Mouse (Mus musculus) midbrain, postnatal 0 days (tissue): Measurements from ENCODE around the gene Med27. TPM values are rescaled to one million over a fixed set of nuclear protein-coding genes. Genes with fewer than 3 reads are reported as not detected.

Experiments used
- ATAC-seq: fragments of 200-750 bp; cut with Nextera tagmentation; 2 replicates; pipeline ENCODE4 v1.8.0; 2017; ENCODE audit warnings: moderate number of reproducible peaks, mild to moderate bottlenecking, moderate TSS enrichment, moderate library complexity; ENCODE audit not compliant: low FRiP score
- DNase-seq: peaks from one replicate; pipeline ENCODE4 v3.0.0-alpha.2; 2015; ENCODE audit warnings: low spot score
- H3K27ac ChIP-seq: fragments of 300-500 bp; sonication (generic); 2 replicates; pipeline ENCODE4 v1.5.1; 2014; ENCODE audit warnings: low read depth, mild to moderate bottlenecking, low read length, mixed read lengths
- H3K27me3 ChIP-seq: fragments of 300-500 bp; sonication (generic); 2 replicates; pipeline ENCODE4 v1.6.1; 2014; ENCODE audit warnings: low read length, control low read depth, mixed read lengths; ENCODE audit not compliant: insufficient read depth
- H3K36me3 ChIP-seq: fragments of 300-500 bp; sonication (generic); 2 replicates; pipeline ENCODE4 v1.6.1; 2014; ENCODE audit warnings: low read length, control low read depth, mixed read lengths; ENCODE audit not compliant: insufficient read depth
- H3K4me1 ChIP-seq: fragments of 300-500 bp; sonication (generic); 2 replicates; pipeline ENCODE4 v1.6.1; 2014; ENCODE audit warnings: mild to moderate bottlenecking, control low read depth, antibody characterized with exemption, low read length, mixed read lengths; ENCODE audit not compliant: insufficient read depth
- H3K4me2 ChIP-seq: fragments of 300-500 bp; sonication (generic); 2 replicates; pipeline ENCODE4 v1.6.1; 2014; ENCODE audit warnings: low read depth, mild to moderate bottlenecking, low read length, mixed read lengths; ENCODE audit not compliant: poor library complexity, severe bottlenecking
- H3K4me3 ChIP-seq: fragments of 300-500 bp; sonication (generic); 2 replicates; pipeline ENCODE4 v1.5.1; 2014; ENCODE audit warnings: low read depth, mild to moderate bottlenecking, low read length, moderate library complexity
- H3K9ac ChIP-seq: fragments of 300-500 bp; sonication (generic); replicated peaks from 2 replicates; pipeline ENCODE4 v1.6.1; 2014; ENCODE audit warnings: mild to moderate bottlenecking, low read length, moderate library complexity, mixed read lengths; ENCODE audit not compliant: poor library complexity, severe bottlenecking
- H3K9me3 ChIP-seq: fragments of 300-500 bp; sonication (generic); 2 replicates; pipeline ENCODE4 v1.6.1; 2016; ENCODE audit warnings: low read length, control low read depth
- CTCF ChIP-seq: IDR thresholded peaks from 2 replicates; pipeline ENCODE4 v1.5.1; 2016; ENCODE audit warnings: antibody characterized with exemption, mild to moderate bottlenecking
- WGBS: fragments of 180-500 bp; shearing (Covaris S2); extraction: QIAGEN DNeasy Blood & Tissue Kit; methylation state at CpG from one replicate; pipeline ENCODE4 v1.1.7; 2014; 5-methylcytosine and 5-hydroxymethylcytosine counted together
- polyA plus RNA-seq: library from polyadenylated mRNA; unstranded; fragments of >200 nt; fragmentation: Nextera tagmentation; extraction: Ambion mirVana; gene quantifications from 2 replicates; pipeline ENCODE4 v1.2.1, GENCODE M21; 2015
- total RNA-seq: library from RNA; depleted of rRNA; stranded (reverse); fragments of >200 nt; gene quantifications from 2 replicates; pipeline ENCODE4 v1.2.3, GENCODE M21; 2014

Gene Med27
- total and polyA plus RNA-seq, 2 experiments from 2014 or later, result 58.0 to 65.0 TPM

DNA sequence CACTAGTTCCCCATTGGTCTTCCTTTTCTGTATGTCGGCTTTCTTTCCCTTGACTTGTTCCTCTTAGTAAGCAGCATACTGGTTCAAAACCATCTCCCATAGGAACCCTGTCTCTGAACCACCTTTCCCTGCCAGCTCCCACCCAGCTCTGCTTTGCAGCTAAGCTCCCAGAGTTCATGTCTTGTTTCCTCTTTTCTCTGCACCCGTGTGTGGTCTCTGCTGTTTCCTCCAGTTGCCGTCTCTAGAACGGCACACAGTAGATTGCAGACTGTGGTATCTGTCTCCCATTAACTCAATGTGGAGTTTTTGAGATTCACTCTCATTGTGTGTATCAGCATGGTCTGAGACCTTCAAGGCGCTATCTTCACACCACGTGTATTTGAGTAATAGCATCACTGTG lies 71.9 kb downstream of the Med27 start:
- ATAC-seq (no peak), DNase-seq (no peak)
- no peak for TF ChIP-seq CTCF
- H3K9me3 ChIP-seq, result no peaks in the 10 kb centered on the region
- no peak overlapping the region for H3K9ac ChIP-seq
- no peaks in the 10 kb centered on the region for H3K27me3 ChIP-seq
- no peak overlapping the region for H3K4me3 ChIP-seq
- H3K4me2 ChIP-seq, result no peak overlapping the region
- WGBS, result 66% methylated on average over 6 of the region's 6 CpGs
- H3K36me3 ChIP-seq, result no peaks in the 10 kb centered on the region
- no peak overlapping the region for H3K27ac ChIP-seq
- no peaks in the 10 kb centered on the region for H3K4me1 ChIP-seq

DNA sequence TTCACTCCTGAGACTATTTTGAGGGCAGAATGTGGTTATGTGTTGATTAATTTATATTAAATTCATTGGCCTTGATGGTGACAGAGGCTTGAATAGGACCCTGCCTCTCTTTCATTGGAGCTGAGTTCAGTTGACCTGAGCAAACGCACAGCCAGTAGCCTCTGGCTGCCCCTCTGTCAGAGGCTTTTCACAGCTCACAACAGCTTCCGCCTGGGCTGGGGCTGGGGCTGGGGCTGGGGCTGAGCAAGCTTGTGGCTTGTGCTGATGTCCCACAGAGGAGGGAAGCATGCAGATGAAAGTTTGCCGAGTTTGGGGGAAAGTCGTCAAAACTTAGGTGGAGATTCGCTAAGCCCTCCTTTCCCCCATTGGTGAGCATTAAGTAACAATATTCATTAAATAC lies 72.8 kb downstream of the Med27 start:
- WGBS, result 33% methylated on average over 5 of the region's 5 CpGs
- no peak for TF ChIP-seq CTCF

DNA sequence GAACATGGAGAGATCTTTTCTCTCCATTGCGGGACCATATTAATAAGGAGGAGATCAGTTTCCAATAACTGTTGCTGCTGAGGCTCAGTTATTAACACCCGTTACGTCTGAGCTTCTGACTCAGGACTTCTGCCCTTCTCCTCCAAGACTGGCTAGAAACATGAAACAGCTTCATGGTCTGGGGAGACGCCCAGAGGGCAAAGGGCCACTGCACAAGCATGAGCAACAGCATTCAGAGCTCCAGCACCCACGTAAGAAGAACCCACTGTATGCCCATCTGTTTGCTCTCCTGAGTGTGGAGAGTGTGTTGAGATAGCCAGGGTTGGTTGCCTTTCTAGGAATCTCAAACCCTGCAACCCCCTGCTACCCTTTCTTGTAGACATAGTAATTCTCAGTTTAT lies 73.3 kb downstream of the Med27 start:
- no peak for TF ChIP-seq CTCF
- ATAC-seq (no peak), DNase-seq (no peak)
- no peak overlapping the region for H3K27ac ChIP-seq
- H3K4me1 ChIP-seq, result no peaks in the 10 kb centered on the region
- 78% methylated on average over 5 of the region's 5 CpGs for WGBS
- no peak overlapping the region for H3K4me2 ChIP-seq
- H3K9me3 ChIP-seq, result no peaks in the 10 kb centered on the region
- H3K36me3 ChIP-seq, result no peaks in the 10 kb centered on the region
- no peak overlapping the region for H3K9ac ChIP-seq
- H3K27me3 ChIP-seq, result no peaks in the 10 kb centered on the region
- no peak overlapping the region for H3K4me3 ChIP-seq

More for the DNA sequence above, 72.8 kb downstream of the Med27 start:
- Histone ChIP-seq H3K4me1 (no peaks in the 10 kb centered on the region), H3K4me2 (no peak overlapping the region), H3K9ac (no peak overlapping the region), H3K36me3 (no peaks in the 10 kb centered on the region), H3K4me3 (no peak overlapping the region), H3K9me3 (no peaks in the 10 kb centered on the region), H3K27ac (no peak overlapping the region), H3K27me3 (no peaks in the 10 kb centered on the region)
- DNase-seq (no peak), ATAC-seq (no peak)

DNA sequence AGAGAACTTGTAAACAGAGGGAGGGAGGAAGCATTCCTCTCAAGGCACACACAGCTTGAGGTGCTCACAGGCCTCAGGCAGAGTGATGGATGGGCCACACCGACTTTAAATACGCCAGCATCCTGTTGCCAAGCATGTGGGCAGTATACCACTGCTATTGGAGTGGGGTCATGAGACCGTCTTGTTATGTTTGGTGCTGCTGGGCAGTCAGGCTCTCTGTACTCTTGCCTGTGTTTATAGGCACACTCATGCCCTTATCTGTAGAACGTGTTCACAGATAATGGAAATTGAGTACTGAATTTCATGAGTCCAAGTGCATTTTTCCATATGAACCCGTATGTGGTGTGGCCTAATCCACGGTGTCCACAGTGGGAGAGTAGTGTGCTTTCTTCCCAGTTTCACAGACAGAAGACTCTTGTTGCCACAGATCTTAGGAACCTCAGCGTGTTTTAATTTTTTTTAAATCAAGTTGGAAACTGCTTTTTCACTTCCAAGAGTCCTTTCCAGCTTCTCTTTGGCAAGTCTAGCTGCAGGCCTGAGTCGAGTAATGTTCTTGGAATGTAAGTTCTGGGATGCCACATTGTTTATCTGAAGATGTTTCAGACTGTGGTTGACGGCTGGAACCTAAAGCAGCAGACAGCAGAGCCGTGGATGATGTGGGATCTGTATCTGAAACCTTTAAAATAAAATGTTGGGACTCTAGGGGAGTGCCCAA lies 75.7 kb downstream of the Med27 start:
- ATAC-seq, result no peak
- no peak overlapping the region for H3K27ac ChIP-seq
- WGBS, result 87% methylated on average over 10 of the region's 10 CpGs

DNA sequence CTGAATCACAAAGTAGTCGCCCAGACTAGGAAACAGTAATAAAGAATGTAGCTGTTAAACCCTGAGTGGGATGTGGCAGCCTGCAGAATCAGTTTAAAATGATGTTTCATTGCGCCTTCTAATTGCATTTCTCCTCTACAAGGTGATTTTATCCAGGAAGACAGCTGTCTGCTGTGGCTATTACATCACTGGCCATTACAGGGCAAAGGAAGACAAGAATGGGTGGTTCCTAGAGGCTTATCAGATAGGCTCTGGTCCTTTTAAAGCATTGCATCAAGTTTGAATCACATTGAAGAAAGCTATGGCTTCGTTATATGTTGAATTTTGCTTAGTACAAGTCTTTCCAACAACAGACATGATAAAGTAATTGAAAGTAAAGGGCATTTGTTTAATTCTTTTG lies 76.4 kb downstream of the Med27 start:
- no peaks in the 10 kb centered on the region for H3K36me3 ChIP-seq
- no peak overlapping the region for H3K4me3 ChIP-seq
- no peak overlapping the region for H3K4me2 ChIP-seq
- no peak overlapping the region for H3K27ac ChIP-seq
- TF ChIP-seq CTCF, result no peak
- DNase-seq (no peak), ATAC-seq (no peak)
- H3K9me3 ChIP-seq, result no peaks in the 10 kb centered on the region
- no peaks in the 10 kb centered on the region for H3K27me3 ChIP-seq
- H3K9ac ChIP-seq, result no peak overlapping the region
- WGBS, result 70% methylated on average over 3 of the region's 3 CpGs
- no peaks in the 10 kb centered on the region for H3K4me1 ChIP-seq

More for the DNA sequence above, 75.7 kb downstream of the Med27 start:
- H3K9ac ChIP-seq, result no peak overlapping the region
- no peaks in the 10 kb centered on the region for H3K9me3 ChIP-seq
- H3K27me3 ChIP-seq, result no peaks in the 10 kb centered on the region
- H3K36me3 ChIP-seq, result no peaks in the 10 kb centered on the region
- H3K4me1 ChIP-seq, result no peaks in the 10 kb centered on the region
- H3K4me2 ChIP-seq, result no peak overlapping the region
- no peak overlapping the region for H3K4me3 ChIP-seq
- no peak for TF ChIP-seq CTCF
- no peak for DNase-seq

DNA sequence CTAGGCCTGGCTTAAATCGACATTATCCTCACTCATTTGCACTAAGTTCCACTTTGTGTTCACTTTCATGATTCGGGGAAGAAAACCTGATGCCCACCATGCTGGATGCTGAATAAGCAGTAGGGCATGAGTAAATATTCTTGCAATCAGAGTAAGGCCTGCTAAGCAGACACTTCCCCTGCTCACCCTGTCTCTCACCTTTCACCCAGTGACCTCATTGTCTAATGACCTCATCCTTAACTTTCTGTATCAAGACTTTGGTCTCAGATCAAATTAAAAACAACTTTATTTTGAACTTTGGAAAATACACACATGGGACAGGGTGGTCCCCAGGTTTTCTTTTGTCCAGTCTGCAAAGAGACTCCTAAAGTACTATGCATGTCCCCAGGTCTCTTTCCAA lies 78.8 kb downstream of the Med27 start:
- H3K27ac ChIP-seq, result no peak overlapping the region
- H3K4me3 ChIP-seq, result no peak overlapping the region
- no peak overlapping the region for H3K4me2 ChIP-seq
- ATAC-seq (no peak), DNase-seq (no peak)
- H3K36me3 ChIP-seq, result no peaks in the 10 kb centered on the region
- no peak for TF ChIP-seq CTCF
- no peak overlapping the region for H3K9ac ChIP-seq
- H3K27me3 ChIP-seq, result no peaks in the 10 kb centered on the region
- no peaks in the 10 kb centered on the region for H3K9me3 ChIP-seq
- H3K4me1 ChIP-seq, result no peaks in the 10 kb centered on the region
- WGBS, result 87% methylated on average over 2 of the region's 2 CpGs
